Mouse (Mus musculus): Measurements from ENCODE around the gene Shisa6.

DNA sequence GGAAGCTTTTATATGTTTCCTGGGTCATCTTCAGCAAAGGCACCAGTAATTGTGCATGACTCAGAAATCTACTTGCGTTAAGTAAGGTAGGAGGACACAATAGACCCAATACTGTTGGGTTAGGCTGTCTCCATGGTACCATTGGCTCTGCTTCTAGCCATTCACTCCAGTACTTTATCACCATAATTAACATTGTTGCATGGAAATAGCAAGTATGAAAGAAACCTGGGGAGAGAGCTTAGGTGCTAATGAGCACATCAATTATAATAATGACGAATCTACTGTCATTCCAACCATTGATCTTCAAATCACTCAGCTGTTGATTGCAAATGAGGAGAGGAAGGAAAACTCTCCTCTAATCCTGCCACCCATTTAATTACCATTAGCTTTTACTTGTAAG, 48.1 kb upstream of the Shisa6 start:
- no peak for TF ChIP-seq CTCF (IDR thresholded peaks at IDR 0.05; ENCODE audit: low read depth, low read length)
- TF ChIP-seq TAL1 (conservative IDR thresholded peaks at IDR 0.05; ENCODE audit: low read depth, low read length), result no peak
- no peak for TF ChIP-seq GATA2 (IDR thresholded peaks at IDR 0.05; ENCODE audit: borderline replicate concordance, low read depth, low read length)
- TF ChIP-seq POLR2AphosphoS5 (IDR thresholded peaks at IDR 0.05; ENCODE audit: insufficient replicate concordance, low read depth, low read length), result no peak
- TF ChIP-seq GATA1 (IDR thresholded peaks at IDR 0.05; ENCODE audit: borderline replicate concordance, low read length), result no peak

Measured in G1E (cell line).